In genomic region chr5:52813312-52813711, GRCm38 (mm10) we compare ENCODE assay signal across 27 mouse cellular contexts.
"Had no signal": no experiment of that assay in that cellular context is flagged by ENCODE, and none has a peak within 500 bp of the region (broad histone marks: within the 10 kb centered on the region; RNA-seq: fewer than 3 reads in every experiment).

No protein-coding gene starts in this region.

- H3K9ac ChIP-seq: heart, embryonic 12.5 days; hindbrain, embryonic 12.5 days; hindbrain, embryonic 14.5 days; kidney, embryonic 15.5 days; limb, embryonic 12.5 days; liver, embryonic 13.5 days; liver, embryonic 15.5 days had no signal

- H3K4me3 ChIP-seq: gastrocnemius, adult 2 months; heart, adult 2 months; heart, embryonic 12.5 days; hindbrain, embryonic 10.5 days; hindbrain, embryonic 12.5 days; kidney, embryonic 15.5 days; layer of hippocampus, adult 2 months; left cerebral cortex, adult 2 months; limb, embryonic 10.5 days; limb, embryonic 12.5 days; liver, embryonic 13.5 days; liver, embryonic 15.5 days had no signal

- H3K9me3 ChIP-seq: heart, embryonic 12.5 days; hindbrain, embryonic 10.5 days; hindbrain, embryonic 12.5 days; kidney, embryonic 15.5 days; limb, embryonic 10.5 days; limb, embryonic 12.5 days; liver, embryonic 13.5 days; liver, embryonic 15.5 days had no signal

- H3K27ac ChIP-seq: gastrocnemius, adult 2 months; heart, adult 2 months; hindbrain, embryonic 10.5 days; hindbrain, embryonic 12.5 days; hindbrain, embryonic 14.5 days; kidney, embryonic 15.5 days; kidney, postnatal 0 days; layer of hippocampus, adult 2 months; left cerebral cortex, adult 2 months; limb, embryonic 10.5 days; limb, embryonic 12.5 days; liver, embryonic 13.5 days; liver, embryonic 15.5 days had no signal

- ATAC-seq: hindbrain, embryonic 16.5 days; inflammation-experienced regulatory T-cells, adult 6 months had no signal

- DNase-seq: gastrocnemius, adult 2 months; gastrocnemius, postnatal 10 days; gastrocnemius, postnatal 25 days; heart, adult 2 months; heart, postnatal 10 days; heart, postnatal 4 days; kidney, adult 11 months; kidney, adult 2 months; kidney, adult 9 months; kidney, postnatal 14 days; kidney, postnatal 36 days; liver; liver, embryonic 13.5 days had no signal

- H3K27me3 ChIP-seq: heart, embryonic 12.5 days; hindbrain, embryonic 12.5 days; kidney, embryonic 15.5 days; limb, embryonic 12.5 days; liver, embryonic 13.5 days; liver, embryonic 15.5 days had no signal

- H3K4me2 ChIP-seq: heart, embryonic 12.5 days; hindbrain, embryonic 12.5 days; hindbrain, embryonic 14.5 days; kidney, embryonic 15.5 days; limb, embryonic 12.5 days; liver, embryonic 11.5 days; liver, embryonic 13.5 days; liver, embryonic 15.5 days had no signal

- H3K4me1 ChIP-seq: heart, embryonic 12.5 days; hindbrain, embryonic 10.5 days; hindbrain, embryonic 12.5 days; kidney, embryonic 15.5 days; limb, embryonic 10.5 days; limb, embryonic 12.5 days; liver, embryonic 13.5 days; liver, embryonic 15.5 days had no signal
